Mouse (Mus musculus) heart, postnatal 36 days (tissue): ENCODE data around the gene Cgnl1. TPM values are rescaled to one million over a fixed set of nuclear protein-coding genes. Genes with fewer than 3 reads are reported as not detected.

Experiments
- DNase-seq, 2 experiments: peaks; one replicate each; pipeline ENCODE4 v3.0.0; 2021 to 2022
- intact Hi-C: fragments of 180-260 bp; cut with DNase I; formaldehyde crosslinking; loops from one replicate; pipeline ENCODE4 v1.15.1; 2025
- total RNA-seq, 2 experiments: library from RNA; stranded (reverse); gene quantifications; 2 replicates each; pipeline ENCODE4 v1.2.3; 2021

Cgnl1 gene
- total RNA-seq, 2 experiments from 2014 or later, result 31.9 to 38.4 TPM

- no peak for DNase-seq
- intact Hi-C loops, result loop anchor here (2.0 to 5.0 kb wide), 2 partner anchors 23 to 222 kb away; no protein-coding TSS in a partner anchor
These were observed 1.7 kb downstream of the Cgnl1 start for GRCm38 (mm10) chr9:71769701-71770100.

GRCm38 (mm10) chr9:71768119-71768518 is 3.3 kb downstream of the Cgnl1 start:
- intact Hi-C loops, result no loop called here
- no peak for DNase-seq

GRCm38 (mm10) chr9:71766902-71767301 is 4.5 kb downstream of the Cgnl1 start:
- intact Hi-C loops, result no loop called here
- DNase-seq, result no peak

GRCm38 (mm10) chr9:71766306-71766705 is 5.1 kb downstream of the Cgnl1 start:
- intact Hi-C loops, result no loop called here
- no peak for DNase-seq

DNA sequence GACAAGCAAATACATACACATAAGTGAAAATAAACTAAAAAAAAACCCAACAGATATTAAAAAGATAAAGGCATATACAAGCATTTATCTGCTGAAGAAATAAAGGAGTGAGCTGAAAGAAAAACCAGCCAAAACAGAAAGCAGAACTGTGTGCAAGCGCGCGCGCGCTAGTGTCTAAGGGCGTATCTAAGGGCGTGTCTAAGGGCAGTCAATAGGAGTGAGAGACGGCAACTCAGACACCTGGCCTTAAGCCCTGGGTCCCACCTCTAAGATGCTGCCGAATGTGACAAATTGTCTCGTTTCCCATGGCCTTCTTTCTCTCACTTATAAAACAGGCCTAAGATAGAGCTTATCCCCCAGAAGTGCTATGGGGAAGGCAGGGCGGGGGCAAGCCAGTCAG is 6.9 kb downstream of the Cgnl1 start:
- no peak for DNase-seq
- intact Hi-C loops, result no loop called here

DNA sequence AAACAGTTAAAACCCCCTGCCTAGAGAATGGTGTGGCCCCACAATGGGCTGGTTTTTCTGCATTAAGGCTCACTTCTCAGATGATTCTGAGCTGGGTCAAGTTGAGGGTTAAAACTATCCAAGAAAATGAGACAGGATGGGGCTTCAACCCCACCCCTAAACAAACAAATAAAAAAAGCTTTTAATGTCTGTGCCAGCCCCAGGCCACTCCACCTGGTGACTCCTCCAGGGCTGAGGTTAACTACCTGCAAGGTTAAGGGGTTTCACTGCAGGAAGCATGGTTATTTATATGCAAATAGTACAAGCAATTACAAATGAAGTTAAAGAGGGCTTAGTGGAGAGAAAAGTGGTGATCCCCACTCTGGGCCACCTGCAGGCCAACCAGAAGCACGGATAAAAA is 8.1 kb downstream of the Cgnl1 start:
- intact Hi-C loops, result no loop called here
- no peak for DNase-seq

GRCm38 (mm10) chr9:71761663-71762062 is 9.7 kb downstream of the Cgnl1 start:
- no peak for DNase-seq
- intact Hi-C loops, result no loop called here

- no peak for DNase-seq
- intact Hi-C loops, result no loop called here
These were observed 10.8 kb downstream of the Cgnl1 start for GRCm38 (mm10) chr9:71760518-71761141.

DNA sequence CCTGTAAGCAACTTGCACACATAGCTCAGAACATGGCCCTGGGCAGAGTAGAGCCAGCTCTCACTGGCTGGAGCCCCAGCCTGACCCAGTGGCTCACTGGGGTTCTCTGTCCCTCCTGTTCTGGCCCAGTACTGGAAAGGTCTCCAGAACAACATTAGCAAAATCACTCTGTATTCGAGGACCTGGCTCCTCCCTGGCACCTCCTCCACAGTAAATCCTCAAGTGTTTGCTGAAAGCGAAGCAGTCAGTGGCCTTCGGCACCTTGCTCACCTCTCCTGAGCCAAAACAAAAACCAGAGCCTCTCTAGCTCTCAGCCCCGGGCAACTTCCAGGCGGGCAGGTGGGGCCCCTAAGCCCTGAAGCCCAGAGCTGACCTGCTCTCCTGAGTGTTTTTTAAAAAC is 11.5 kb downstream of the Cgnl1 start:
- no peak for DNase-seq
- intact Hi-C loops, result no loop called here

DNA sequence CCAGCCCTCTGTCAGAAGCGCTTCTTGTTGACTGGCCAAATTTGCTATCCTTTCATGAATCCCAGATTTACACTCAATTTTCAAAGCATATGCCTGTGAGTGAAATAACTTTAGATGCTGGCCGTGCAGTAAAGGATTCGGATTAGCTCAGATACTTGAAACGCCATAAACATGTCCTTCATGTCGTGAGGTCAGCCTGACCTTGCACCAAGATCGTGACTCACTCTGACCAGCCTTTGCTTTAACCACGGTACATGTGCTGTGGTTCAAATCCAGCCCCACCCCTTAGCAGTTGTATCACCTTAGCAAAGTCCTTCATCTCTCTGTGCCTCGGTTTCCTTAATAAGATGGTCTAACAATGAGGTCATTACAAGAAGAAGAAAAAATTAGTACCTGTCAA is 14.0 kb downstream of the Cgnl1 start:
- no peak for DNase-seq
- intact Hi-C loops, result no loop called here

- peak; percentile 30 to 47 for DNase-seq
These were observed 14.5 kb downstream of the Cgnl1 start for GRCm38 (mm10) chr9:71756916-71757315.

GRCm38 (mm10) chr9:71753981-71754380 is 17.4 kb downstream of the Cgnl1 start:
- no peak for DNase-seq
- intact Hi-C loops, result no loop called here

More at GRCm38 (mm10) chr9:71756916-71757315, 14.5 kb downstream of the Cgnl1 start:
- intact Hi-C loops, result no loop called here

GRCm38 (mm10) chr9:71753529-71753928 is 17.9 kb downstream of the Cgnl1 start:
- intact Hi-C loops, result no loop called here
- DNase-seq, result no peak

DNA sequence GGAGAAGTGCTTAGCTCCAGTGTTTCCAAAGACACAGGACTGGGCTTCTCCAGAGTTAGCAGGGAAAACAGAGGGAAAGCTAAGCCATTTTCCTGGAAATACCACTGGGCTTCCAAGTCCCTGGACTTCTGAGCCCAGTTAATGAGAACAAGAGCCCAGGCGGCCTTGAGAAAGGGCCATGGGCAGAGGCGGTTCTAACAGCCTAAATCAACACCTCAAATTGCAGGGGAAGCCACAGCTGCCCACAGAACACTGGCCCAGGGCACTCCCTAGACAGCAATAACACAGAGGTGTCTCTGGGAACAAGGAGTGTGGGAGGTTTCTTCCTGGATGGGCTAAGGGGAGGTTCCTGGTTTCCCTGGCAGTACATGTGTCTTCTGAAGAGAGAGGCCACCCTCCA is 18.3 kb downstream of the Cgnl1 start:
- DNase-seq, result no peak
- intact Hi-C loops, result no loop called here

DNA sequence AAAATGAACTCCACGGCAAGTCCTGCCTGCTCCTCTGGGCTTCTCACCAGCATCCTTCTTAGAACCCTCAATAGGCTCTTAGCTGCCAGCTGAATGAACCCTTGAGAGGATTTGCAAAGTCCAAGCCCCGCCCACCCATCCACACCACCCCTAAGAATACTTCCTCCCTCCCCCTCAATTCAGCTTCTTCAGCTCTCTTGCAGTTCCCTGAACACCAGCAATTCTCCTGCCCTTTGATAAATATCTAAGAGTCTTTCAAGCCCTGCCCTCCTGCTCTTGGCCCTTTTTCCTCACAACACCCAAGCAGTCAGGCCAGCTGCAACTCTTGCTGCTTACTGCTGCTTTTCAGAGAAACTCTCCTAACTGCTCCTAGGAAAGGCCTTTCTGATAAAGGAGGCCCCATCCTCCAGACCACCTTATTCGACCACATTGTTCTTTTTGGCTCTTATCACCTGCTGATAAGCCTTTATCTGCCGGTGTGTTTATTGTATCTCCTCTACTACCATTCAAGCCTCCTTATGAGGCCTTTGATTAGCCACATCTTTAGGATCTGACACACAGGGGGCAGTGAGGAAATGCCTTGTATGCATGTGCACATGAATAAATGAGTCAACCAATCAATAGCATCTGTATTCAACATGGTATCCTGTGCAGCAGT is 21.3 kb downstream of the Cgnl1 start:
- DNase-seq, result peak in 1 of 2 experiments; percentile 30
- intact Hi-C loops, result no loop called here

DNA sequence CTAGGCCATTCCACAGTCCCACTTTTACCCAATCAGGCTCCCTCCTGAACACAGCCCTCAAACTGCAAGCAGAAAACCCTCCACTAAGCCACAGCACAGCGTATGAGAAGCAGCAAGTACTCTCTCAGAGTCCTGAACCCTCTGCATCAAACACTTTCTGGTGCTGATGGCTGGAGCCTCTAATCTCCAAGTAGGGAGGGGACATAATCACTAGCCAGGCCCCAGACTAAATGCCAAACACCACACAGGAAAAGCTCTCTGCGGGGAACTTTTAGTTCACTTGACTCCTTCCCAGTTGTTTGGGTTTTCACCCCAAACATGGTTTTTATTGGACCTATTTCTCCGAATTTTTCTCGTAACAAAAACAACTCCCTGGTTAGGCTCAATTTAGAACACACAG is 25.0 kb downstream of the Cgnl1 start:
- intact Hi-C loops, result loop anchor here (2.0 kb wide), 1 partner anchor 24 kb away; the partner anchor contains the start of gene Cgnl1
- DNase-seq, result peak; percentile 62 to 63

GRCm38 (mm10) chr9:71738081-71738930 is 33.1 kb downstream of the Cgnl1 start:
- intact Hi-C loops, result no loop called here
- DNase-seq, result no peak

DNA sequence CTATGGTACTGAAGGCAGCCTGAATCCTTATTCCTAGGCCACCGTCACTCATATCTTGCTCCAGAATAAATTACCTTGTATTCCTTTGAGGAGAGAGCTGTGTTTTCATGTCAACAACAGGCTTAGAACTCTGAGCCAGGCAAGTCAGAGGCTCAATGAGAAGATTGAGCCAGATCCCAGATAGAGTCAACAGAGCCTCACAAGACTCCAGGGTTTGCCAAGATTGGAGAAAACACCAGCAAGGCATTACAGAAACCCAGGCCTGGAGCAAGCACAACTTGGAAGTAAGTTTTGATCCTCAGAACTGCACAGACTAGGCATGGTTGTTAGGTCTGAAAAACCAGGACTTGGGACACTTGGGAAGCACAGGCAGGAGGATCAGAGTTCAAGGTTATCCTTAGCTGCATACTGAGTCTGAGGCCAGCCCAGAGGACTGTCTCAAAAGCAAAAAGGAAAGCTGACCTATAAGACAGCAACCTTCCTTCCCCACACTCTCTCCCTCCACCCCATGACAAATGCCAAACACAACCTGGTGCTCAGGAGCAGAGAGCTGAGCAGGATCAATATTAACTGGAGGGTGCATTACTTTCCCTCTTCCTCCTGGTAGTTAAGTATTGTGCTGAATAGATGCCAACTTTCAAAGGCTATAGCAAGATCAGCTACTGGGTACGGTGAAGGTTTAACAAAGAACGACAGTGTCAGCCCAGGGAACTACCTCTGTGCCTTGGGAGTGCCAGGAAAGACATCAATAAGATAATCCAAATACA is 34.0 kb downstream of the Cgnl1 start:
- no peak for DNase-seq
- intact Hi-C loops, result no loop called here

DNA sequence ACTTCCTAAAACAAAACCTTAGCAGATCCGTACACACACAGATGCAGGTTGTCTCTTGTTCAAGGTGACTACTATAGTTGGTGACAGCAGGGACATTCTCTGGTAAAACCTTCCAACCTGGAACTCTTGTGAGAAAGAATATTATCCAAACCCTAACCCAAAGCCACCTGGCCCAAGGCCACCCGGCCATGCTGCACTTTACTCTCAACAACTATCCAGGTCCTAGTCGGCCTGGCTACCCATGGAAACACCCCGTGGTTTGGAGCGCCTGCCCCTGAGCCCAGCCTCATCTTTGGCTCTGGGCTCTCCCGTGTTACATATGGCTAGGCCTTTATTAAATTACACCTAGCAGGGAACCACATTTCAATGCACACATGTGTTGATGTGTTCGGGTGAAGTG is 35.5 kb downstream of the Cgnl1 start:
- intact Hi-C loops, result no loop called here
- no peak for DNase-seq

DNA sequence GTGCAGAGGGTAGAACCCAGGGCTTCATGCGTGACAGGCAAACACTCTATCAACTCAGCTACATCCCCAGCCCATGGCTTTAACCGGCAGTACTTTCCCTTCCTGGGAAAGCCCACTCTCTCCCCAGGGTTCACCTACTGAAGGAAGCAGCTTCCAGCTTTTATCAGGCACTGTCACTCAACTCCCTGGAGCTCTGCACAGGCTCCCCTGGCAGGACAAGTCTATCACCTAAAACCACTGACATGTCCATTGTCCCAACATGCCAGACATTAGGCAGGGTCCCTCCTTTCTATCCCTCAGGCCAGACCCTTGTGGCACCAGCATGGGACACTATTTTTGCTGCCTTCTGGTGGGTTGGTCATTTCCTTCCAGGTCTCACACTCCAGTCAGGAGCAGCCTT is 37.8 kb downstream of the Cgnl1 start:
- no peak for DNase-seq
- intact Hi-C loops, result no loop called here

DNA sequence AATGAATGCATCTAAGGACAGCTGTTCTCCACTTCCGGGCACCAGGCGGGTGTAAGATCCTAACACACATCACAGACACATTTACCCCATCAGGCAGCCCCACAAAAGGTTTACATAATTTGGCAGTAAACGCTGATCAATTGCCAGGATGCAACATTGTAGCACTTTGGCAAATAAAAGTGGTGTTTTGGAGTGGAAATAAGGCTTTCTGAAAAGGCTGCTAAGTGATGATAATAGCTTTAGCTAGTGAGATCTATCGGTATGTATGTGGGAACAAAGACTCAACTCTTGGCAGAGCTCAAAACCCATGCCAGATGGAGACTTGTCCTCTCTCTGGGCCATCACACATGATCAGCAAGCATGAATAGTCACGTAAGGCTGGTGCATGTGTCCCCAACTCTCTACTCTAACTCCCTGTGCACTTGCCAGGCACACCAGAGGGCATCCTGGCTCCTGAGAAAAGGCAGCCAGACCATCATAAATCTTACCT is 42.5 kb downstream of the Cgnl1 start:
- intact Hi-C loops, result no loop called here
- no peak for DNase-seq
